Mouse (Mus musculus): Measurements from ENCODE around the gene Rbm19. TPM values are rescaled to one million over a fixed set of nuclear protein-coding genes. Genes with fewer than 3 reads are reported as not detected.

Gene Rbm19
- polyA plus RNA-seq (2014; fragmentation: Illumina TruSeq; extraction: RNeasy Lipid Tissue Mini Kit (QIAGEN cat#74804); ENCODE audit: low read depth, low replicate concordance), result 0.82 TPM

GRCm38 (mm10) chr5:120116261-120117050, at the start of gene Rbm19:
TSS of gene Rbm19 (plus strand) at chr5:120116465.

